Mouse (Mus musculus) kidney, postnatal 0 days (tissue): ENCODE data around the gene Kcns1. TPM values are rescaled to one million over a fixed set of nuclear protein-coding genes. Genes with fewer than 3 reads are reported as not detected.

Experiments used
- ATAC-seq: fragments of 200-750 bp; cut with Nextera tagmentation; replicated peaks from 2 replicates; pipeline ENCODE4 v1.8.0; 2017; ENCODE audit warnings: low read depth, moderate number of reproducible peaks, moderate TSS enrichment, moderate library complexity; ENCODE audit not compliant: low FRiP score
- DNase-seq: peaks from one replicate; pipeline ENCODE4 v3.0.0-alpha.2; 2016; ENCODE audit warnings: low spot score
- H3K27ac ChIP-seq: fragments of 300-500 bp; sonication (generic); 2 replicates; pipeline ENCODE4 v1.5.1; 2014; ENCODE audit warnings: mild to moderate bottlenecking
- H3K27me3 ChIP-seq: fragments of 300-500 bp; sonication (generic); 2 replicates; pipeline ENCODE4 v1.6.1; 2014; ENCODE audit warnings: low read length, mixed read lengths; ENCODE audit not compliant: insufficient read depth
- H3K36me3 ChIP-seq: fragments of 300-500 bp; sonication (generic); 2 replicates; pipeline ENCODE4 v1.6.1; 2014; ENCODE audit warnings: low read length, mixed read lengths; ENCODE audit not compliant: insufficient read depth
- H3K4me1 ChIP-seq: fragments of 300-500 bp; sonication (generic); replicated peaks from 2 replicates; pipeline ENCODE4 v1.6.1; 2014; ENCODE audit warnings: antibody characterized with exemption, low read length, mixed read lengths; ENCODE audit not compliant: insufficient read depth
- H3K4me2 ChIP-seq: fragments of 300-500 bp; sonication (generic); 2 replicates; pipeline ENCODE4 v1.6.1; 2014; ENCODE audit warnings: mild to moderate bottlenecking, low read length, moderate library complexity, mixed read lengths
- H3K4me3 ChIP-seq: fragments of 300-500 bp; sonication (generic); replicated peaks from 2 replicates; pipeline ENCODE4 v1.5.1; 2014; ENCODE audit warnings: low read depth, low read length
- H3K9ac ChIP-seq: fragments of 300-500 bp; sonication (generic); 2 replicates; pipeline ENCODE4 v1.6.1; 2014; ENCODE audit warnings: low read depth, low read length
- H3K9me3 ChIP-seq: fragments of 300-500 bp; sonication (generic); replicated peaks from 2 replicates; pipeline ENCODE4 v1.6.1; 2016; ENCODE audit warnings: low read length, inconsistent platforms, mixed read lengths
- CTCF ChIP-seq: IDR thresholded peaks from 2 replicates; pipeline ENCODE4 v1.5.1; 2016; ENCODE audit warnings: antibody characterized with exemption, low read depth, mild to moderate bottlenecking, moderate library complexity
- WGBS: fragments of 180-500 bp; shearing (Covaris S2); extraction: QIAGEN DNeasy Blood & Tissue Kit; methylation state at CpG from one replicate; pipeline ENCODE4 v1.1.7; 2014; 5-methylcytosine and 5-hydroxymethylcytosine counted together
- polyA plus RNA-seq: library from polyadenylated mRNA; unstranded; fragments of >200 nt; fragmentation: Nextera tagmentation; extraction: Ambion mirVana; gene quantifications from 2 replicates; pipeline ENCODE4 v1.2.1, GENCODE M21; 2015

The Kcns1 gene
- polyA plus RNA-seq, 1 experiment from 2014 or later = 0.14 TPM

- 86% methylated on average over 2 of the region's 2 CpGs for WGBS
Observed at GRCm38 (mm10) chr2:164127297-164127696, 43.6 kb downstream of the Kcns1 start.

GRCm38 (mm10) chr2:164126533-164126955, 44.4 kb downstream of the Kcns1 start:
- H3K27me3 ChIP-seq = no peaks in the 10 kb centered on the region
- H3K9ac ChIP-seq = no peak overlapping the region
- H3K27ac ChIP-seq = no peak overlapping the region
- DNase-seq (peak; percentile 40), ATAC-seq (no peak)
- no peaks in the 10 kb centered on the region for H3K4me1 ChIP-seq
- H3K36me3 ChIP-seq = no peaks in the 10 kb centered on the region
- 76% methylated on average over 13 of the region's 13 CpGs for WGBS
- H3K4me2 ChIP-seq = no peak overlapping the region
- TF ChIP-seq CTCF = peak; percentile 66
- H3K4me3 ChIP-seq = no peak overlapping the region
- no peaks in the 10 kb centered on the region for H3K9me3 ChIP-seq

More at GRCm38 (mm10) chr2:164127297-164127696, 43.6 kb downstream of the Kcns1 start:
- H3K36me3 ChIP-seq = no peaks in the 10 kb centered on the region
- no peak overlapping the region for H3K4me3 ChIP-seq
- H3K27ac ChIP-seq = no peak overlapping the region
- no peaks in the 10 kb centered on the region for H3K27me3 ChIP-seq
- DNase-seq (no peak), ATAC-seq (no peak)
- H3K4me2 ChIP-seq = no peak overlapping the region
- no peaks in the 10 kb centered on the region for H3K4me1 ChIP-seq
- no peak for TF ChIP-seq CTCF
- no peaks in the 10 kb centered on the region for H3K9me3 ChIP-seq
- H3K9ac ChIP-seq = no peak overlapping the region

- 81% methylated on average over 5 of the region's 5 CpGs for WGBS
- H3K9me3 ChIP-seq = no peaks in the 10 kb centered on the region
- no peak overlapping the region for H3K27ac ChIP-seq
- DNase-seq (no peak), ATAC-seq (no peak)
- no peak overlapping the region for H3K4me3 ChIP-seq
- no peak for TF ChIP-seq CTCF
- H3K4me1 ChIP-seq = no peaks in the 10 kb centered on the region
- H3K9ac ChIP-seq = no peak overlapping the region
- H3K36me3 ChIP-seq = peaks cover 12% of the 10 kb centered on the region; the same call in 1 of the 2 replicates
- H3K4me2 ChIP-seq = no peak overlapping the region
- no peaks in the 10 kb centered on the region for H3K27me3 ChIP-seq
Observed at GRCm38 (mm10) chr2:164123169-164123766, 47.6 kb downstream of the Kcns1 start.

GRCm38 (mm10) chr2:164119503-164119902, 51.4 kb downstream of the Kcns1 start:
- H3K9ac ChIP-seq = no peak overlapping the region
- no peaks in the 10 kb centered on the region for H3K9me3 ChIP-seq
- TF ChIP-seq CTCF = no peak
- H3K4me2 ChIP-seq = no peak overlapping the region
- 95% methylated on average over 6 of the region's 6 CpGs for WGBS
- no peak for DNase-seq
- ATAC-seq = no peak
- H3K4me3 ChIP-seq = no peak overlapping the region
- no peaks in the 10 kb centered on the region for H3K27me3 ChIP-seq
- H3K36me3 ChIP-seq = peaks cover 16% of the 10 kb centered on the region; the same call in 1 of the 2 replicates
- H3K4me1 ChIP-seq = no peaks in the 10 kb centered on the region
- H3K27ac ChIP-seq = no peak overlapping the region

GRCm38 (mm10) chr2:164115531-164115930, 55.4 kb downstream of the Kcns1 start:
- Histone ChIP-seq H3K4me2 (no peak overlapping the region), H3K9ac (no peak overlapping the region), H3K4me3 (no peak overlapping the region), H3K9me3 (no peaks in the 10 kb centered on the region), H3K27ac (no peak overlapping the region), H3K4me1 (no peaks in the 10 kb centered on the region), H3K27me3 (no peaks in the 10 kb centered on the region), H3K36me3 (peaks cover 16% of the 10 kb centered on the region; the same call in 1 of the 2 replicates)
- WGBS = 87% methylated on average over 10 of the region's 10 CpGs
- no peak for TF ChIP-seq CTCF
- ATAC-seq (no peak), DNase-seq (no peak)

- H3K9ac ChIP-seq = no peak overlapping the region
- ATAC-seq (no peak), DNase-seq (no peak)
- no peak overlapping the region for H3K4me2 ChIP-seq
- no peaks in the 10 kb centered on the region for H3K9me3 ChIP-seq
- no peaks in the 10 kb centered on the region for H3K27me3 ChIP-seq
- H3K36me3 ChIP-seq = peaks cover 7% of the 10 kb centered on the region; the same call in 1 of the 2 replicates
- no peak for TF ChIP-seq CTCF
- WGBS = 90% methylated on average over 6 of the region's 6 CpGs
- H3K4me1 ChIP-seq = no peaks in the 10 kb centered on the region
- H3K27ac ChIP-seq = no peak overlapping the region
- no peak overlapping the region for H3K4me3 ChIP-seq
Observed at GRCm38 (mm10) chr2:164114051-164114450, 56.9 kb downstream of the Kcns1 start.

Other genes with a start within 250 kb of the Kcns1 start
- gene Ywhab, start 176.2 kb downstream of the Kcns1 start, polyA plus RNA-seq = 261 and 288 TPM in 2 replicates
- gene Pabpc1l, start 145.7 kb downstream of the Kcns1 start, polyA plus RNA-seq = 2.7 and 4.0 TPM in 2 replicates
- gene Stk4, start 100.8 kb downstream of the Kcns1 start, polyA plus RNA-seq = 15.2 and 17.1 TPM in 2 replicates
- gene Tomm34, start 99.9 kb downstream of the Kcns1 start, polyA plus RNA-seq = 42.3 and 49.8 TPM in 2 replicates
- gene Wfdc5, start 11.6 kb upstream of the Kcns1 start, polyA plus RNA-seq = not detected in 2 replicates
- gene Wfdc12, start 19.5 kb upstream of the Kcns1 start, polyA plus RNA-seq = not detected in 2 replicates
- not detected in 2 replicates for gene Wfdc15a, start 29.0 kb upstream of the Kcns1 start, polyA plus RNA-seq
- 306 and 341 TPM in 2 replicates for gene Wfdc15b, start 50.5 kb upstream of the Kcns1 start, polyA plus RNA-seq
- gene Svs2, start 67.4 kb upstream of the Kcns1 start, polyA plus RNA-seq = not detected in 2 replicates
- gene Svs3b, start 85.5 kb upstream of the Kcns1 start, polyA plus RNA-seq = not detected in 2 replicates
- not detected in 2 replicates for gene Svs4, start 107.3 kb upstream of the Kcns1 start, polyA plus RNA-seq
- gene Svs3a, start 118.2 kb upstream of the Kcns1 start, polyA plus RNA-seq = not detected in 2 replicates
- gene Svs6, start 145.6 kb upstream of the Kcns1 start, polyA plus RNA-seq = not detected in 2 replicates
- gene Svs5, start 161.6 kb upstream of the Kcns1 start, polyA plus RNA-seq = not detected in 2 replicates
- 4.8 and 9.6 TPM in 2 replicates for gene Slpi, start 218.0 kb upstream of the Kcns1 start, polyA plus RNA-seq
- gene Rbpjl, start 232.0 kb upstream of the Kcns1 start, polyA plus RNA-seq = not detected in 2 replicates
- gene Matn4, start 234.0 kb upstream of the Kcns1 start, polyA plus RNA-seq = 0.46 and 0.62 TPM in 2 replicates